In genomic region chr7:107708491-107709112, GRCm38 (mm10) we compare ENCODE assay signal across 9 mouse cellular contexts. TPM values are rescaled to one million over a fixed set of nuclear protein-coding genes. Genes with fewer than 3 reads are reported as not detected.
DNase-seq lines count a peak whose midpoint lies in the region; ATAC-seq and TF ChIP-seq lines count a peak whose summit lies in the region.
"Had no signal": no experiment of that assay in that cellular context is flagged by ENCODE, and none has a peak within 500 bp of the region (broad histone marks: within the 10 kb centered on the region; RNA-seq: fewer than 3 reads in every experiment).

No protein-coding gene starts in this region.

- no peaks in the 10 kb centered on the region for H3K9me3 ChIP-seq in forebrain, embryonic 12.5 days
- no peaks in the 10 kb centered on the region for H3K9me3 ChIP-seq in heart, postnatal 0 days (replicated peaks; ENCODE audit: control insufficient read depth, low read length)
- H3K9me3 ChIP-seq in liver, embryonic 12.5 days (replicated peaks): no peaks in the 10 kb centered on the region

- DNase-seq in A20 (ENCODE audit: low read depth, low spot score): peak; percentile 89
- peak; percentile 89 for DNase-seq in brain, adult 2 months (ENCODE audit: low read depth, low spot score)
- peak; percentile 89 for DNase-seq in heart, postnatal 0 days (ENCODE audit: low spot score)
- peak; percentile 74 to 88 for DNase-seq in kidney, postnatal 25 days
- peak; percentile 17 to 65 for DNase-seq in natural killer cell, adult 2 months (ENCODE audit: low spot score in 2 of 2)
- DNase-seq in splenic B cell, adult 2 months (ENCODE audit: low read depth, low spot score): peak; percentile 85

- no peak overlapping the region for H3K9ac ChIP-seq in forebrain, embryonic 12.5 days
- peak overlapping the region; percentile 43; the same call in 1 of the 2 replicates for H3K9ac ChIP-seq in heart, postnatal 0 days (replicated peaks; ENCODE audit: low read depth, low read length)
- no peak overlapping the region for H3K9ac ChIP-seq in liver, embryonic 12.5 days

- H3K27me3 ChIP-seq in forebrain, embryonic 12.5 days: no peaks in the 10 kb centered on the region
- no peaks in the 10 kb centered on the region for H3K27me3 ChIP-seq in heart, postnatal 0 days (ENCODE audit: control insufficient read depth, insufficient read depth, low read length)
- no peaks in the 10 kb centered on the region for H3K27me3 ChIP-seq in liver, embryonic 12.5 days (replicated peaks)
- H3K27me3 ChIP-seq in splenic B cell, adult 2 months (ENCODE audit: control insufficient read depth, insufficient read depth, low read length, poor library complexity, severe bottlenecking): no peaks in the 10 kb centered on the region

- peaks cover 8% of the 10 kb centered on the region for H3K4me1 ChIP-seq in forebrain, embryonic 12.5 days
- peaks cover 17% of the 10 kb centered on the region for H3K4me1 ChIP-seq in heart, postnatal 0 days (ENCODE audit: control insufficient read depth, insufficient read depth)
- H3K4me1 ChIP-seq in liver, embryonic 12.5 days: peaks cover 10% of the 10 kb centered on the region; the same call in 1 of the 2 replicates

- no peaks in the 10 kb centered on the region for H3K36me3 ChIP-seq in forebrain, embryonic 12.5 days (replicated peaks)
- H3K36me3 ChIP-seq in heart, postnatal 0 days (replicated peaks; ENCODE audit: control insufficient read depth, insufficient read depth, low read length): no peaks in the 10 kb centered on the region
- no peaks in the 10 kb centered on the region for H3K36me3 ChIP-seq in liver, embryonic 12.5 days
- H3K36me3 ChIP-seq in splenic B cell, adult 2 months (ENCODE audit: control insufficient read depth, insufficient read depth, low read length, poor library complexity, severe bottlenecking): no peaks in the 10 kb centered on the region
- H3K36me3 ChIP-seq: G1E had no signal

- H3K4me3 ChIP-seq in forebrain, embryonic 12.5 days (replicated peaks): peak overlapping the region; percentile 14
- H3K4me3 ChIP-seq in heart, postnatal 0 days (ENCODE audit: low read depth, low read length): peak overlapping the region; percentile 27
- no peak overlapping the region for H3K4me3 ChIP-seq in liver, embryonic 12.5 days

- TF ChIP-seq EP300 in heart, postnatal 0 days (IDR thresholded peaks at IDR 0.05; ENCODE audit: low read depth): no peak

- H3K4me2 ChIP-seq in forebrain, embryonic 12.5 days: peak overlapping the region; percentile 43
- peak overlapping the region; percentile 55 for H3K4me2 ChIP-seq in heart, postnatal 0 days (ENCODE audit: low read depth, low read length)
- peak overlapping the region; percentile 48 for H3K4me2 ChIP-seq in liver, embryonic 12.5 days

- under 1% methylated on average over 10 of the region's 10 CpGs for WGBS in forebrain, embryonic 12.5 days
- 2% methylated on average over 10 of the region's 10 CpGs for WGBS in heart, postnatal 0 days
- WGBS in liver, embryonic 12.5 days (ENCODE audit: insufficient replicate concordance): 2% methylated on average over 10 of the region's 10 CpGs

- peak; percentile 93 for ATAC-seq in forebrain, embryonic 12.5 days (ENCODE audit: low FRiP score)
- ATAC-seq in heart, postnatal 0 days (ENCODE audit: insufficient read depth, low read depth): peak; percentile 97
- peak; percentile 89 for ATAC-seq in liver, embryonic 12.5 days

- TF ChIP-seq CTCF in heart, postnatal 0 days (IDR thresholded peaks at IDR 0.05; ENCODE audit: low read depth): peak; percentile 82

- H3K27ac ChIP-seq in forebrain, embryonic 12.5 days: no peak overlapping the region
- H3K27ac ChIP-seq in heart, postnatal 0 days (ENCODE audit: low read depth): peak overlapping the region; percentile 49
- H3K27ac ChIP-seq in liver, embryonic 12.5 days: no peak overlapping the region; the same call in 1 of the 2 replicates

RNA-seq across cellular contexts. Expression of gene Cyb5r2, which starts 49.2 kb away (rescaled TPM):
- polyA plus RNA-seq in forebrain, embryonic 12.5 days (2016; fragmentation: Nextera tagmentation; extraction: Ambion mirVana): 0.17 TPM in 1 of 2 replicates, not detected in the other
- not detected in 2 replicates for total RNA-seq in heart, postnatal 0 days (2014; rRNA removed; ENCODE audit: low replicate concordance)
- 1.0 TPM in 2 replicates for polyA plus RNA-seq in heart, postnatal 0 days (2015; fragmentation: Nextera tagmentation; extraction: Ambion mirVana)
- polyA plus RNA-seq in liver, embryonic 12.5 days (2016; fragmentation: Nextera tagmentation; extraction: Ambion mirVana): 0.04 and 0.05 TPM in 2 replicates
- total RNA-seq: G1E had no signal
- polyA plus RNA-seq: G1E had no signal
